Mouse (Mus musculus): ENCODE data around the gene Cldn16. TPM values are rescaled to one million over a fixed set of nuclear protein-coding genes. Genes with fewer than 3 reads are reported as not detected.
"Not testable (repeated sequence)": the region's sequence is repeated elsewhere in the genome, so short reads cannot be mapped to it uniquely, and the experiment has no call there.

Gene Cldn16
- not detected for total RNA-seq (2021)
- long read RNA-seq, experiment 1, result 0 reads
- long read RNA-seq, experiment 2, partial matches to known transcripts, result 0 of 1 reads
- long read RNA-seq, experiment 2, other reads (novel, unspliced or antisense), result 1 of 1 reads

GRCm38 (mm10) chr16:26462835-26463234, at the start of gene Cldn16:
Gene Cldn16, plus strand, starts transcription at chr16:26463135.
- no peak for DNase-seq

GRCm38 (mm10) chr16:26418616-26419015, 44.3 kb upstream of the Cldn16 start:
- DNase-seq, result no peak

GRCm38 (mm10) chr16:26422078-26422477, 40.9 kb upstream of the Cldn16 start:
- no peak for DNase-seq

DNA sequence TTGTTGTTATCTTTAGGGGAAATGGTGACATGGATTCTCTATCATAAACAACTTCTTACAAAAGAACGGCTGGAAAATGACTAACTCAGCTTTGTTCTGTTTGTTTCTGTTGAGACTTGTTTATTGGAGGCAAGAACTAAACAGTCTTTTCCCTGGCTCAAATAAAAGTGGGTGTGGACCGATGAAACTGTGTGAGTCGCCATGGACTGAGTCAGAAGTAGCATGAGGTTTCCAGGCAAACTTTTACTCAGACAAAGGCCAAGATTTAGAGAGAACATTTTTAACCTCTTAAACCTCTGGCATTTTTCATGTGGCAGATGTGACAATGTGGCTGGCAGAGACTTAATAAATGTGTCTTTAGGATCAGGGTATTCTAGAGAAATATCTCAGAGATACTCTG, 32.7 kb upstream of the Cldn16 start:
- no peak for DNase-seq

DNA sequence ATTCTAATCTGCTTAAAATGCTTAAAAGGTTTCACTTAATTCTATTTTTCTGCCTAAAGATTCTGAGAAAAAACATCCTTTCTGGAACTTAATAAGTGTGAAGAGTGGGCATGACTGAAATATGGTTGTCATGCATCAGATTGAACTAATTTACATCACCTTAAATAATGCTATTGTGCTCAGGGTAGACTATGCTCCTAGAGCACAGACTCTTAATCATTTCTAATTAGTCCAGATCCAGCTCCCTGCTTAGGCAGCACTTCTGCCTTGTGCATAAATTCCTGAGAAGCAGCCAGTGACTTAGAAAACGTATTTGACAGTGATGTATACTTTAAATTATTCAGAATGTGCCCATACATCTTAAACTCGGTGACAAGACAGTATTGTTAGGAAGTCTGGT, 29.4 kb upstream of the Cldn16 start:
- no peak for DNase-seq

DNA sequence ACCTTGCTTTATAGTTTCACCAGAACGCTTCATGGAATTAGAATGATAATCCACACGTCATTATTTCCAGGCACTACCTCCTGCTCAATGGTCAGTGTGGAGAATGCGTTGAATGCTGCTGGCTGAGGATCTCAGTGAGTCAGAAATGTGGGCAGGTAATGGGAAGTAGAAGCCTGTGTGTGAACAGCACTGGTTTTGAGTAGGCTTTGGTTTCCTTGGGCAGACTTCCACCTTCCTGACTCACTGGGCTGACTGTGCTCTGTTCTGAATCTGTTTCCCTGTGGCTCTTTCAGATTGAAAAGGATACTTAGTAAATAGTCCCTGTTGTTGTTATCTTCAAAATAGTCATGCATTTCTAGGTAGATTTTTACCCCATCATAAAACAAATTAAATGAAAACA, 22.9 kb upstream of the Cldn16 start:
- no peak for DNase-seq

- DNase-seq, result no peak
Measured at GRCm38 (mm10) chr16:26441156-26441555, 21.8 kb upstream of the Cldn16 start.

GRCm38 (mm10) chr16:26444843-26445242, 18.1 kb upstream of the Cldn16 start:
- no peak for DNase-seq

GRCm38 (mm10) chr16:26447594-26447993, 15.3 kb upstream of the Cldn16 start:
- peak; percentile 7 for DNase-seq

GRCm38 (mm10) chr16:26454163-26454562, 8.8 kb upstream of the Cldn16 start:
- no peak for DNase-seq

- DNase-seq, result no peak
Measured at GRCm38 (mm10) chr16:26456182-26456581, 6.8 kb upstream of the Cldn16 start.

DNA sequence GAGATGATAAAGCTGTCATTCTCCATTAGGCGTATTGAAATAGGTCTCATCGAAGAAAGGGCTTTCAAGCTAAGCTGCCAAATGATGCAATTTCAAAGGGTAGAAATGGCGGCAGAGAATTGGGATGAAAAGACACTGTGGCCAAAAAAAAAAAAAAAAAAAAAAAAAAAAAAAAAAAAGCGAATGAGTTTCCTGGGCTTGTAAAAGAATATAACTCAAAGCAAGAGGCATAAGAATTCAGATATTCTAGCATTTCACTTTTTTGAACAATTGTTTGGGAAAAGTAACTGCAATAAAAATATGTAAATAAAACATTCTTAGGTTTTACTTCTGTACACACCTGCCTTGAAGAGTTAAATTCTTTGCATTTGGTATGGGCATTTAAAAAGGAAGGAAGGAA, 3.6 kb downstream of the Cldn16 start:
- DNase-seq, result no peak

GRCm38 (mm10) chr16:26471254-26471653, 8.3 kb downstream of the Cldn16 start:
- no peak for DNase-seq

DNA sequence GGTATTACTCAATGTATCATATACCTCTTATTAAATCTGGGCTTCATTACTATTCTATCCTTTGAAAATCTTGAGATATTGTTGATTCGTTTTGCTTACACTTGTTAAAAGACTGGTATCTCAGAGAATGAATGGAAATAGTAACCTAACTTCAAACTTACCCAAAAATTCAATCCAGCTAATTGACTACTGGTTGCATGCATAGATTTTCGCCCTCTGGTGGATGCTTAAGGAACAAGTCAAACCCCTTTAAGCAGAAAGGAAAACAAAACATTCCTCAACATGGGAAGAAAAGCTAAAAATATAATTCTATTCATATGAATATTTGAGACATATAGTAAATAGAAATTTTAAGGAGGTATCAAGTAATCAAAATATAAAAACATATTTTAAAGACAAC, 32.8 kb downstream of the Cldn16 start:
- DNase-seq, result peak; percentile 25

DNA sequence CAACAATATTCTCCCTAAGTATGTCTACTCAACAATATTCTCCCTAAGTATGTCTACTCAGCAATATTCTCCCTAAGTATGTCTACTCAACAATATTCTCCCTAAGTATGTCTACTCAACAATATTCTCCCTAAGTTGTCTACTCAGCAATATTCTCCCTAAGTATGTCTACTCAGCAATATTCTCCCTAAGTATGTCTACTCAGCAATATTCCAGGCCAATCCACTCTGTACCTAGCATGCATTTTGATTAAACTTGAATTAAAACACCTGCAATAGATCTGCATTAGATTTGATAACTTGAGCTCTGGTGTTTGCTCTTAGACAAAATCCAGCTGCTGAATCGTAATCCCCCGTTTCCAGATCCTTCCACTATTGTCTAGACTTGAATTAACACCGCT, 36.8 kb downstream of the Cldn16 start:
- not testable (repeated sequence) for DNase-seq

- DNase-seq, result no peak
Measured at GRCm38 (mm10) chr16:26500738-26501137, 37.8 kb downstream of the Cldn16 start.

- no peak for DNase-seq
Measured at GRCm38 (mm10) chr16:26504961-26505360, 42.0 kb downstream of the Cldn16 start.

DNA sequence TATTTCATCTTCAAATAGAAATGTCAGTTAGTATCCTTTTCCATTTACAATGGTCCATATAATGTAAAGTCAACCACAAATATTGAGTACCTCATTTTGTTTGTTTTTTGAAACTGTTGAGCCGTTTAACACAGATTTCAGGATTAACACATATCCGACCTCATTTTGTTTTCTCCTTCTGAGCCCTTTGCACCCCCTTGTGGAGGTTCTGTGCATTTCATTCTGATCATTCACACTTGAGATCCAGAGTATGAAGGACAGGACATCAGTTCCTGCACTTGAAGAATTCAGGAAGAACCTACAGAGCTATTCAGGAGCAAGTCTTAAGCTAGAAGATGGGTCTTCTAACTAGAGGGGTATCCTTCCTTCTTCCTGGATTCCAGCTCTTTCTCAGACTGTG, 56.7 kb downstream of the Cldn16 start:
- peak; percentile 48 for DNase-seq

GRCm38 (mm10) chr16:26525832-26526231, 62.9 kb downstream of the Cldn16 start:
- DNase-seq, result no peak

DNA sequence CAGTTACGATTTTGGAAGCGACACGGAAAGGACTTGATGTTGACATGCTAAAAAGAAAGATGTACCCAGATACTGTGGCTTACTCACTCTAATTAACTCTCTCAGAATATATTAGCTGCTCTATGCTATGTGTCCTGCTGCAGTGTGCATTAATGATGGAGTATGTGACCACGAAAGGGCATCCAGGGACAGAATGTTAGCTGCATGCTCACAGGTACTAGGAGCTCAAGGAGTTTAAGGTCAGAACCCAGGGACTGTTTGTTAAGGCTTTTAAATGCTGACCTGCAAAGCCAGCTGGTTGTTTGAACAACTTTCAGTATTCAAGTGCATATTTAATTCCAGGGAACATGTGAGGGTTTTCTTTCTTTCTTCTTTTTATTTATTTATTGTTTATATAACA, 63.7 kb downstream of the Cldn16 start, which contains the start of gene Tmem207:
Tmem207 (minus strand) TSS at position 101 of the 400 bp plus-strand sequence.
- DNase-seq, result no peak

DNA sequence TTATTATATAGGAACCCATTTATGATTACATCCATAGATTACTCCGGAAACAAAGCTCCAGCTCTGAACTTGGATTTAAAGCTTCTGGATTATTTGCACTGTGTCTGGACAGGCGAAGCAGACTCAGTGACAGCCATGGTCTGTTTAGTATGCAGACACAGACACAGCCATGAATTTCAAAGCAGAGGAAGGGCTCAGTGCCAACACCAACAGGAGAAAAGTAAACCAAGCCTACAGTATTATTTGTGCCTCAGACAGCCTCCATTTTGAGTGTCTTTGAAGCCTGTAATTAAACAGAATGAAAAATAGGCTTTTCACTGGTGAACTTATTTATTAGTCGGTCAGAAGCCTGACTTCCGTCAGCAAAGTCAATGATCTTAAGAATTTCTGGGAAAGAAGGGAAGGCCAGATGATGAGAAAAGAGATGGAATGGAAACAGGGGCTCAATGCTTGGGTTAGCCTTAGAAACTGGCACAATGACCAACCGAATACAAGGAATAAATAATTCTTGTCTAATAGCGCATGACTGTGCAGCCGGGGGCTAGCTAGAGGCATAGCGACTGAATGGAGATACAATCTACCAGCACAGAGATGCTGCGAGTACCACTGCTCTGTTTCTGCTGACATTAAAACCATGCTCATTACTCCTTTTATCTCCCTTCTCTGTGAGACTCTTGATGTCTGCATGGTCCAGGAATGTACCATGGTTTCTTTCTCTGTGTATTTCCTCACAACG, 65.2 kb downstream of the Cldn16 start:
- DNase-seq, result no peak

GRCm38 (mm10) chr16:26530451-26530850, 67.5 kb downstream of the Cldn16 start:
- no peak for DNase-seq

GRCm38 (mm10) chr16:26532287-26532686, 69.4 kb downstream of the Cldn16 start:
- no peak for DNase-seq
